Mouse (Mus musculus): ENCODE data around the gene Pkn3.
"Not testable (repeated sequence)": the region's sequence is repeated elsewhere in the genome, so short reads cannot be mapped to it uniquely, and the experiment has no call there.

Gene Pkn3

DNA sequence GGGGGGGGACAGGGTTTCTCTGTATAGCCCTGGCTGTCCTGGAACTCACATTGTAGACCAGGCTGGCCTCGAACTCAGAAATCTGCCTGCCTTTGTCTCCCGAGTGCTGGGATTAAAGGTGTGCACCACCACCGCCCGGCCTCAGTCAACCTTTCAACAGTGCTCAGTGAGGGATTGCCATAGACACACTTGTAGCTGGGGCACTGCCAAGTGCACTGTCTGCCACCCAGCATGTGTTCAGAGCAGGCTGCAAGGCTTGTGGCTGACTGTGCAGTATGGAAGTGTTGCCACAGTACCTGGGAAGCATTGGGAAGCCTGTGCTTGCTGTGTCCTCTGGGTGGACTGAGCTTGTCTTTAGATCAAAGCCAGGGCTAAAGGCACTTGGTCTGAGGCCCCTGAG, 62.5 kb downstream of the Pkn3 start:
- not testable (repeated sequence) for DNase-seq (ENCODE audit: low spot score in 2 of 2)
